Mouse (Mus musculus) telencephalon, adult 2 months (tissue): ENCODE measurements around the gene Acvr1c.

Experiments used
- DNase-seq: peaks from one replicate; pipeline ENCODE4 v3.0.0-alpha.2; 2011; ENCODE audit warnings: low read depth, low spot score

Acvr1c gene

GRCm38 (mm10) chr2:58282259-58282910 lies 75.3 kb downstream of the Acvr1c start:
- DNase-seq: no peak

DNA sequence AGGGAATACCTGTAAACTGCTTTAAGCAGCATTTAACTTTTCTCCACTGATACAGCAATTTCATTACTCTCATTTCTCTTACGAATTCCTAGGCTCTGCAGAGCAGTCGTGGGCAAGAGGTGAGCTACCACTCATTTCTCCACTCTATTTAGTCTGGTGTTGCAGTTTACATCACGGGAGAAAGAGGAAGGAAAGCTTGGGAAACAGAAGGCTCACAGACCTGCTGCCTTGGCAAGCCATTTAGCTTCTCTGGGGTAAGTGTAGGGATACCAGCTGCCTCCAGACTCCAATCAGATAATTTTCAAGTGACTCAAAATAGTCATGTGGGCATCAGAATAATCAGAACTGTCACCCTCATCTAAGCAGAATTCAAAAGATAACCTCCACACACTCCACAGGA lies 76.6 kb downstream of the Acvr1c start:
- DNase-seq: no peak

GRCm38 (mm10) chr2:58279163-58279562 lies 78.5 kb downstream of the Acvr1c start:
- no peak for DNase-seq

DNA sequence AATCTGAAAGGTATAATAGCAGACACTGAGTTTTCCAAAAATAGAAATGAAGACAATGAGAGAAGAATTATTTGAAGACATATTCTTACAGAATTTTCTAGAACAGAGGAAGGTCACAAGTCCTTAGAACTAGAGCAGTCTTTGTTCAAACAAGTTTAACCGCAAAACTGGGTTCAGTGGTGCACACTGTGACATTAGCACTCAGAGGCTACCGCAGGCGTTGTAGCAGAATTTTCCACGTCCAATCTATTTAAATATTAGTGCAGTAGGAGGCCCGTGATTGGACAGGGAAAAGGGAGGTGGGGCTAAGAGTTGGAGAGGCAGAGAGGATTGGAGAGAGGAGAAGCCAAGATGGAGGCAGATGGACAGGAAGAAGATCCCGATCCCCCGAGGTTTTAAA lies 81.2 kb downstream of the Acvr1c start:
- DNase-seq: no peak

GRCm38 (mm10) chr2:58240639-58241038 lies 117.1 kb downstream of the Acvr1c start:
- peak; percentile 86 for DNase-seq

DNA sequence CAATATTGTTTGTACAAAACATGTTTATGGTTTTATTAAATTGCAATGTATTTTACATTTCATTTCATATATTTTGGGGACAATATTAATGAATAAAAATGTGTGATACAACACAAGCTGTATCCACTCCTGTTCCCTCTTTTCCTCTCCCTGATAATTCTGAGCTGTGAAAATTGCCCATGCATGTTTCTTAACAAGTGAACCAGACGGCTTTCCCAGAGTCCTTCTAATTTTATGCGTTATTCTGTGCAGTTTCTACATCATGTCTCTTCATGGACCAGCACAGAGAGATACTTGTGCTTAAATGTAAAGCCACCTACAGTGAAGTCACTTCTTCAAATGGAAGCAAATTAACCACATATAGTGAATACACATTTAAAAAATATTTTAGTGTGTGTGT lies 120.2 kb downstream of the Acvr1c start:
- DNase-seq: peak; percentile 6
